Mouse (Mus musculus): ENCODE measurements at regions not wholly inside any gene's neighbourhood (a gene's known extent, or its start where the extent isn't known, plus 50 kb on each side); places are given as distances from the start of the nearest gene placed in this dataset.

DNA sequence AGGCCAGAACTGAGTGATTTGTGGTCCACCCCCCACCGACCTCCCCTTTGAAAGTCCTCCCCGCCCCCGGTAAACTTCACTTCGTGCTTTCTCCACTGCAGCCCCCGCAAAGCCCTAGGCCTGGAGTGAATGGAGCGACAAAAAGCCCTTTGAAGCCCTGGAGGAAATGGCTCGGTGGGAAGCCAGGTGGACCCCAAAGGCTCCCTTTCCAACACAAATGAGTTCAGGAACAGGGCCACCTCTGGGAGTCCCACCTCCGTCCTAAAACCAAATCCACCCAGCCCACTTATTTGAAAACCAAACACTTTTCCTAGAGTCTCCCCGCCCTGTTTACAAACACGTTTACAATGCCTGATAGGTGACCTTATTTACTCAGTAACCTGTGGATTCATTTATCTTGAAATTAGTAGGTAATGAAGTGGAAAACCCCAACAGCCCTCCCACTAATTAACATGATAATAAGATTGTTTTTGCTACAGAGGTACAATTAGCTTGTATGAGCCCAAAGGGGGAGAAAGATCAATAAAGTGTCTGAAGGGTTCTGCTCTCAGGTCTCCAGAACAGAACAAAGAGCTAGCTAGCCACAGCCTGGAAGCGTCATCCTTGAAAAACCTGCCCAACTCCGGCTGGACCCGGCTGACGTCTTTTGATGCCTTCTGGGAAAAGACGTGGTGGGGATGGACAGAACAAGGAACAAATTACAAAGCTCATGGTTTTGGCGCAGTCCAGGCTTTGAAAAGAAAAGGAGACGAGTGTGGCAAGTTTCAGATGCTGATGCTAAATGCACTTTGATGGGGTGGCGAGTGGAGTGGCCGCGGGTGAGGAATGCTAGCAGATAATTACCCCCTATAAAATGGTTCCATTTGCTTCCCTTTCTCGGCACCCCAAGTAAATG is 422.6 kb upstream of the Nr2f2 start:
- TF ChIP-seq CTCF (IDR thresholded peaks at IDR 0.05; ENCODE audit: low read depth) = no peak
- Histone ChIP-seq H3K4me1 (replicated peaks; ENCODE audit: insufficient read depth, low read length) (peaks cover 7% of the 10 kb centered on the region; the same call in 1 of the 2 replicates), H3K9me3 (replicated peaks; ENCODE audit: low read length) (no peaks in the 10 kb centered on the region), H3K9ac (ENCODE audit: low read depth, low read length) (no peak overlapping the region), H3K27me3 (ENCODE audit: insufficient read depth, low read length) (no peaks in the 10 kb centered on the region), H3K4me2 (ENCODE audit: low read length) (peak overlapping the region; percentile 23), H3K4me3 (replicated peaks; ENCODE audit: low read depth, low read length) (no peak overlapping the region), H3K27ac (0 out of 2 replicates have a peak overlapping the region, but pooled peaks have one; percentile 5), H3K36me3 (ENCODE audit: insufficient read depth, low read length) (no peaks in the 10 kb centered on the region)
- WGBS = 14% methylated on average over 21 of the region's 21 CpGs
- peak; percentile 79 for DNase-seq (ENCODE audit: low spot score)
- no peak; the same call in 1 of the 2 replicates for ATAC-seq (replicated peaks; ENCODE audit: low FRiP score, low read depth)

GRCm38 (mm10) chr7:70787966-70788365 is 421.4 kb upstream of the Nr2f2 start:
- no peak for ATAC-seq (replicated peaks; ENCODE audit: low FRiP score, low read depth)
- Histone ChIP-seq H3K4me3 (replicated peaks; ENCODE audit: low read depth, low read length) (no peak overlapping the region), H3K27me3 (ENCODE audit: insufficient read depth, low read length) (no peaks in the 10 kb centered on the region), H3K27ac (no peak overlapping the region), H3K4me2 (ENCODE audit: low read length) (no peak overlapping the region), H3K9ac (ENCODE audit: low read depth, low read length) (no peak overlapping the region), H3K9me3 (replicated peaks; ENCODE audit: low read length) (no peaks in the 10 kb centered on the region), H3K4me1 (replicated peaks; ENCODE audit: insufficient read depth, low read length) (peaks cover 7% of the 10 kb centered on the region; the same call in 1 of the 2 replicates), H3K36me3 (ENCODE audit: insufficient read depth, low read length) (no peaks in the 10 kb centered on the region)
- WGBS = 26% methylated on average over 5 of the region's 5 CpGs
- no peak for DNase-seq (ENCODE audit: low spot score)
- TF ChIP-seq CTCF (IDR thresholded peaks at IDR 0.05; ENCODE audit: low read depth) = no peak

GRCm38 (mm10) chr7:70780742-70781332 is 414.3 kb upstream of the Nr2f2 start:
- H3K9ac ChIP-seq (ENCODE audit: low read depth, low read length) = no peak overlapping the region
- H3K9me3 ChIP-seq (replicated peaks; ENCODE audit: low read length) = no peaks in the 10 kb centered on the region
- H3K27me3 ChIP-seq (ENCODE audit: insufficient read depth, low read length) = no peaks in the 10 kb centered on the region
- H3K4me2 ChIP-seq (ENCODE audit: low read length) = no peak overlapping the region
- DNase-seq (ENCODE audit: low spot score) = peak; percentile 44
- no peak for ATAC-seq (replicated peaks; ENCODE audit: low FRiP score, low read depth)
- H3K27ac ChIP-seq = no peak overlapping the region
- H3K4me3 ChIP-seq (replicated peaks; ENCODE audit: low read depth, low read length) = no peak overlapping the region
- 37% methylated on average over 2 of the region's 2 CpGs for WGBS
- no peak for TF ChIP-seq CTCF (IDR thresholded peaks at IDR 0.05; ENCODE audit: low read depth)
- H3K36me3 ChIP-seq (ENCODE audit: insufficient read depth, low read length) = no peaks in the 10 kb centered on the region
- H3K4me1 ChIP-seq (replicated peaks; ENCODE audit: insufficient read depth, low read length) = no peaks in the 10 kb centered on the region

- no peak for ATAC-seq (replicated peaks; ENCODE audit: low FRiP score, low read depth)
- 60% methylated on average over 4 of the region's 4 CpGs for WGBS
- Histone ChIP-seq H3K27me3 (ENCODE audit: insufficient read depth, low read length) (no peaks in the 10 kb centered on the region), H3K4me3 (replicated peaks; ENCODE audit: low read depth, low read length) (no peak overlapping the region), H3K9ac (ENCODE audit: low read depth, low read length) (no peak overlapping the region), H3K27ac (no peak overlapping the region), H3K4me2 (ENCODE audit: low read length) (no peak overlapping the region), H3K9me3 (replicated peaks; ENCODE audit: low read length) (no peaks in the 10 kb centered on the region), H3K36me3 (ENCODE audit: insufficient read depth, low read length) (no peaks in the 10 kb centered on the region), H3K4me1 (replicated peaks; ENCODE audit: insufficient read depth, low read length) (no peaks in the 10 kb centered on the region)
- no peak for DNase-seq (ENCODE audit: low spot score)
- no peak for TF ChIP-seq CTCF (IDR thresholded peaks at IDR 0.05; ENCODE audit: low read depth)
These were observed 411.2 kb upstream of the Nr2f2 start for GRCm38 (mm10) chr7:70777763-70778162.

GRCm38 (mm10) chr7:70769655-70770054 is 403.1 kb upstream of the Nr2f2 start:
- no peaks in the 10 kb centered on the region for H3K4me1 ChIP-seq (replicated peaks; ENCODE audit: insufficient read depth, low read length)
- H3K27ac ChIP-seq = no peak overlapping the region
- 65% methylated on average over 6 of the region's 6 CpGs for WGBS
- no peak overlapping the region for H3K9ac ChIP-seq (ENCODE audit: low read depth, low read length)
- DNase-seq (ENCODE audit: low spot score) (no peak), ATAC-seq (replicated peaks; ENCODE audit: low FRiP score, low read depth) (no peak)
- no peaks in the 10 kb centered on the region for H3K27me3 ChIP-seq (ENCODE audit: insufficient read depth, low read length)
- no peak overlapping the region for H3K4me3 ChIP-seq (replicated peaks; ENCODE audit: low read depth, low read length)
- no peaks in the 10 kb centered on the region for H3K9me3 ChIP-seq (replicated peaks; ENCODE audit: low read length)
- no peak for TF ChIP-seq CTCF (IDR thresholded peaks at IDR 0.05; ENCODE audit: low read depth)
- no peak overlapping the region for H3K4me2 ChIP-seq (ENCODE audit: low read length)
- no peaks in the 10 kb centered on the region for H3K36me3 ChIP-seq (ENCODE audit: insufficient read depth, low read length)

DNA sequence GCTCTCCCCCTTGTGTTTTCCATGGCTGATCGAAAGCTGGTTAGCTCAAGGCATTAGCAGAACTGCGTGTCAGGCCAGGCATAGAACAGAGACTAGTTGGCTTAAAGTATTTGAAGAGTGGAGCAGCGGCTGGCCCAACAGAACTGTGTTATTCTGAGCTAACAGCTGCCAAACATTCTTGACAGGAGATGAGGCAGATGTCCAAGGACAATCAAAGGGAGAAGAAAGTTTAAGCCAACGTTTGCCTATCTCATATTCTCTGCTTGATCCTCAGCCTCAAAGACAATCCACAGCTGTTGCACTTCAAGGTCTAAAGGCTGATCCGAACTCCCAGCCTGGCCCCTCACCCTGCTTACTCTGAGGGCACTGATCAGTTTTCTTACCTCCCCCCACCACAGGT is 401.2 kb upstream of the Nr2f2 start:
- Histone ChIP-seq H3K4me2 (ENCODE audit: low read length) (no peak overlapping the region), H3K36me3 (ENCODE audit: insufficient read depth, low read length) (no peaks in the 10 kb centered on the region), H3K9me3 (replicated peaks; ENCODE audit: low read length) (no peaks in the 10 kb centered on the region), H3K4me3 (replicated peaks; ENCODE audit: low read depth, low read length) (no peak overlapping the region), H3K4me1 (replicated peaks; ENCODE audit: insufficient read depth, low read length) (no peaks in the 10 kb centered on the region), H3K27me3 (ENCODE audit: insufficient read depth, low read length) (no peaks in the 10 kb centered on the region), H3K9ac (ENCODE audit: low read depth, low read length) (no peak overlapping the region), H3K27ac (no peak overlapping the region)
- TF ChIP-seq CTCF (IDR thresholded peaks at IDR 0.05; ENCODE audit: low read depth) = no peak
- ATAC-seq (replicated peaks; ENCODE audit: low FRiP score, low read depth) = no peak
- 53% methylated on average over 5 of the region's 5 CpGs for WGBS
- no peak for DNase-seq (ENCODE audit: low spot score)

Data from kidney, postnatal 0 days (tissue).